Mouse (Mus musculus) thymus, postnatal 14 days (tissue): ENCODE data around the gene 2310061I04Rik.

Source experiments
- DNase-seq: peaks from one replicate; pipeline ENCODE4 v3.0.0; 2021

The 2310061I04Rik gene

GRCm38 (mm10) chr17:35915538-35916296 is 18.5 kb upstream of the 2310061I04Rik start:
- no peak for DNase-seq

DNA sequence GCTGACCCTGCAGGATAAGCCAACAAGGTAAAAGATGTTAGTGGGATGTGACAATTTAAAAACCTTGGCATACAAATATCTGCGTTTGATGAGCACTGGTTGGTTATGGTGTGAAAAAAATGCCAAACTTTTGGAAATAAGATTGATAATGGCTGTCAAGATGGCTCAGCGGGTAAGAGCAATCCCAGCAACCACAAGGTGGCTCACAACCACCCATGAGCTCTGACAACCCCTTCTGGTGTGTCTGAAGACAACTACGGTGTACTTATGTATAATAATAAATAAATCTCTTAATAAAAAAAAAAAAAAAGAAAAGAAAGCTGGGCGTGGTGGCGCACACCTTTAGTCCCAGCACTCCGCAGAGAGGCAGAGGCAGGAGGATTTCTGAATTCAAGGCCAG is 17.7 kb upstream of the 2310061I04Rik start:
- DNase-seq: no peak

GRCm38 (mm10) chr17:35909919-35910369 is 12.7 kb upstream of the 2310061I04Rik start, which contains the start of gene Atat1:
Gene Atat1, minus strand, starts transcription at chr17:35910075.
- DNase-seq: peak; percentile 97

- DNase-seq: no peak
These were observed 12.1 kb upstream of the 2310061I04Rik start for GRCm38 (mm10) chr17:35909186-35909918.

DNA sequence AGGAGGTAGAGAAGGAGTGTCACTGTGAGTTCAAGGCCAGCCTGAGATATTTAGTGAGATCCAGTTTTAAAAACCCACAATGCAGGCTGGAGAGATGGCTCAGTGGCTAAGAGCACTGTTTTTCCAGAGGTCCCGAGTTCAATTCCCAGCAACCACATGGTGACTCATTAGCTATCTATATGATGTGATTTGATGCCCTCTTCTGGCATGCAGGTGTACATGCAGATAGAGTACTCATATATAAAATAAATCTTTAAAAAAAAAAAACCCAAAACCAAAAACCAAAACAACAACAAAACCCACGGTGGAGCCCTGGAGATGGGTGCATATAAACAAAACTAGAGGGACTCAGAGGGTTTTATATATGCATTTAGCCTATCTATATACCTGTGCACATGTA is 10.4 kb upstream of the 2310061I04Rik start:
- DNase-seq: no peak

DNA sequence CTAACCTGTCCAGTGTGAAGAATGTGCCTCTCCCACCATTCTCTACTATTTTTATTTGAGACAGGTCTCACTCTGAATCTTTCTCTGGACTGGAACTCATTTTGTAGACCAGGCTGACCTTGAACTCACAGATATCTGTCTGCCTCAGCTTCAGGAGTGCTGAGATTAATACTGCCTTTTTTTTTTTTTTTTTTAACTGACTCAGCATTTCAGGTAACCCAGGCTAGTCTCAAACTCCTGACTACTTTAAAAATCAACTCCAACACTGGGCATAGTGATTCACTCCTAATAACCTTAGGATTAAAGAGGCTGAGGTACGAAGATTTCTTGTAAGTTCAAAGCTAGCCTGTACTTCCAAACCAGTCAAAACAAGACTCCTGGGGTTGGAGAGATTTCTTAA is 8.4 kb upstream of the 2310061I04Rik start:
- no peak for DNase-seq

GRCm38 (mm10) chr17:35903992-35904355 is 6.7 kb upstream of the 2310061I04Rik start:
- peak; percentile 58 for DNase-seq

- DNase-seq: no peak
These were observed 6.2 kb upstream of the 2310061I04Rik start for GRCm38 (mm10) chr17:35903343-35903991.

DNA sequence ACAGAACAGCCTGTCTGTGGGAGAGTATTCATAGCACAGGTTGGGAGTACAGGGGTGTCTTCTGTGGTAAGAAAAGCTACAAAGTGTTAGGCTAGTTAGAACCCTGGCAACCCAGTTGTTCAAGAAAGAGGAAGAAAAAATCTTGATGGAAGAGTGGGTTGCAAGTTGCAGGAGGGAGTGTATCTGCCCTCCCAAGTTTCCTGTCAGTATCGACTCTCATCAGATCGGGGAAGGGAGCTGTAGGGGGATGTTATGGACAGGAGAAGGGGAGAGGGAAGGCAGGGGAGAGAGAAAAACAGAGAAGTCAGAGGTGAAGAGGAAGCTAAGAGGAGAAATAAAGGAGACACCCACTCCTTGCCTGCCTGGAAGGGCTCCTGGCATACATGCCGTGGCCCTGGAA is 3.4 kb upstream of the 2310061I04Rik start:
- no peak for DNase-seq

GRCm38 (mm10) chr17:35897644-35898573 is 678 bp upstream of the 2310061I04Rik start:
- DNase-seq: peak; percentile 50

- no peak for DNase-seq
These were observed 9.5 kb downstream of the 2310061I04Rik start for GRCm38 (mm10) chr17:35887725-35888124.

GRCm38 (mm10) chr17:35883777-35884176 is 13.5 kb downstream of the 2310061I04Rik start:
- DNase-seq: no peak

GRCm38 (mm10) chr17:35882924-35883323 is 14.3 kb downstream of the 2310061I04Rik start:
- DNase-seq: no peak

- DNase-seq: peak; percentile 97
These were observed 17.8 kb downstream of the 2310061I04Rik start, which contains the start of gene Dhx16 for GRCm38 (mm10) chr17:35879245-35880057. Gene Dhx16, plus strand, starts transcription at chr17:35879819.

DNA sequence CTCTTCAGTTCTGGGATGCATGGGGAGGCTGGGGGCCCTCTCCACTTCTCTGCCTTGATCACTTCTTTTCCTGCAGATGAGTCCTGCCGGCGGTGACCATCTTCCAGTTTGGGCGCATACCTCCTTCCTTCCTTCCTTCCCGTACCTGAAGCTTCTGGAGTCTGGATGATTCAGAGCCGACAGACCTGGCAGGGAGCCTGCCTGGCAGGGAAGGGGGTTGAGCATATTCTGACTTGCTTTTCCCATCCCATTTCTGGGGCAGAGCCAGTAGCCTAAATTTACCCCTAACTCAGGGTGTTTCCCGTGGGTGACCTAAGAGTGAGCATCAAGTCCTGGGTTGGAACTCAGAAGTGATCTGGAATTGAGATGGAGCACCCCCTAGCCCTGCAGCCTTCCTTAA is 22.5 kb downstream of the 2310061I04Rik start:
- DNase-seq: no peak

- DNase-seq: peak; percentile 91
These were observed 23.3 kb downstream of the 2310061I04Rik start for GRCm38 (mm10) chr17:35873774-35874519.

DNA sequence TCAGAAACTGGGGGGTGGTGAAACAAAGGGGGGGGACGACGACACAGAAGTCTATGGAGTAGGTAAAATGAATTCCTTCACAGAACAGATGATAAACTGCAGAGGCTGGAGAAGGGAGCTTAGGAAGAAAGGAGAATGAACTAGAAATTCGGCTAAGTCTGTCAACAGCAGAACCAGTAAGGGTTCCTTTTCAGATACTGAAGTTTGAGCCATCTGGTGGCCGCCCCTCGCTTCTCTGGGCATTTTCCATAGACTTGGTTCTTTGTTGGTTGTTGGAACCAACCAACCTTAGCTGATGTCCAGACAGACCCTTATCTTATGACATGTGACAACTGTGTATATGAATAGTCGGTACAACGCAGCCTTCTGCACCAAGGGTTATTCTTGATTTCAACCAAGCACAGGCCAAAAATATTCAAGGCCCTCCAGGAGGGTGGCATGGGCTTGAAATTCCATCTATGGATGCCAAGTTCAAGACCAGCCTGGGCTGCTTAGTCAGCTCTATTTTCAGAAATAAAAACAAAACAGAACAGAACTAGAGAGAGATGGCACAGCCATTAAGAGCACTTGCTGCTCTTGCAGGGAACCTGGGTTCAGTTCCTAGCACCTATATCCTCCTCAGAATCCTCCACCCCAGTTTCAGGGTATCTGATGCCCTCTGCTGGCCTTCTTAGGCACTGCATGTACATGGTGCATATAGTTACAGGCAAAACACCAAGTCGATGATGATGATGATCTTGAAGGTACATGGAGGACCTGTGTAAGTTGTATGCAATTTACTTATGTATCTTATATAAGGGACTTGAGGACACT is 26.1 kb downstream of the 2310061I04Rik start:
- peak; percentile 66 for DNase-seq

GRCm38 (mm10) chr17:35870151-35870883 is 26.9 kb downstream of the 2310061I04Rik start:
- peak; percentile 92 for DNase-seq
